9 mouse cellular contexts compared by ENCODE assay signal in genomic region chr5:116022131-116022530, GRCm38 (mm10). TPM values are rescaled to one million over a fixed set of nuclear protein-coding genes. Genes with fewer than 3 reads are reported as not detected.
DNase-seq lines count a peak whose midpoint lies in the region; ATAC-seq and TF ChIP-seq lines count a peak whose summit lies in the region.
"Had no signal": no experiment of that assay in that cellular context is flagged by ENCODE, and none has a peak within 500 bp of the region (broad histone marks: within the 10 kb centered on the region; RNA-seq: fewer than 3 reads in every experiment).

No protein-coding gene starts in this region.

- no peak for DNase-seq in forebrain, embryonic 14.5 days (ENCODE audit: low spot score)
- DNase-seq in lung, embryonic 14.5 days: no peak
- DNase-seq in lung, postnatal 25 days (ENCODE audit: low spot score): no peak
- DNase-seq in layer of hippocampus, postnatal 10 days (ENCODE audit: low spot score in 2 of 2): no peak
- DNase-seq: right cerebral cortex, adult 18-20 months had no signal

- H3K4me2 ChIP-seq in forebrain, embryonic 12.5 days: peak overlapping the region; percentile 90; the same call in 1 of the 2 replicates
- no peak overlapping the region for H3K4me2 ChIP-seq in forebrain, embryonic 14.5 days (ENCODE audit: low read length)
- H3K4me2 ChIP-seq in lung, embryonic 14.5 days: peak overlapping the region; percentile 87
- H3K4me2 ChIP-seq in embryonic facial prominence, embryonic 13.5 days: peak overlapping the region; percentile 66; the same call in 1 of the 2 replicates
- H3K4me2 ChIP-seq in liver, embryonic 15.5 days: peak overlapping the region; percentile 80

- H3K27ac ChIP-seq in forebrain, embryonic 12.5 days: no peak overlapping the region
- no peak overlapping the region for H3K27ac ChIP-seq in forebrain, embryonic 14.5 days (ENCODE audit: low read depth, low read length)
- H3K27ac ChIP-seq in lung, embryonic 14.5 days (ENCODE audit: low read depth): no peak overlapping the region
- H3K27ac ChIP-seq in embryonic facial prominence, embryonic 13.5 days: no peak overlapping the region
- H3K27ac ChIP-seq in liver, embryonic 15.5 days (replicated peaks): peak overlapping the region; percentile 98

- H3K4me3 ChIP-seq in forebrain, embryonic 12.5 days (replicated peaks): no peak overlapping the region
- no peak overlapping the region for H3K4me3 ChIP-seq in forebrain, embryonic 14.5 days (ENCODE audit: low read depth, low read length)
- peak overlapping the region; percentile 84; the same call in 1 of the 2 replicates for H3K4me3 ChIP-seq in lung, embryonic 14.5 days (ENCODE audit: low read depth, low read length)
- 0 out of 2 replicates have a peak overlapping the region, but pooled peaks have one; percentile 86 for H3K4me3 ChIP-seq in embryonic facial prominence, embryonic 13.5 days
- H3K4me3 ChIP-seq in liver, embryonic 15.5 days (replicated peaks): peak overlapping the region; percentile 86

- no peaks in the 10 kb centered on the region for H3K9me3 ChIP-seq in forebrain, embryonic 12.5 days
- no peaks in the 10 kb centered on the region for H3K9me3 ChIP-seq in forebrain, embryonic 14.5 days (replicated peaks; ENCODE audit: control insufficient read depth, low read length)
- H3K9me3 ChIP-seq in lung, embryonic 14.5 days (ENCODE audit: low read depth, low read length): no peaks in the 10 kb centered on the region
- no peaks in the 10 kb centered on the region for H3K9me3 ChIP-seq in embryonic facial prominence, embryonic 13.5 days
- H3K9me3 ChIP-seq in liver, embryonic 15.5 days (replicated peaks): no peaks in the 10 kb centered on the region

- H3K27me3 ChIP-seq in forebrain, embryonic 12.5 days: no peaks in the 10 kb centered on the region
- no peaks in the 10 kb centered on the region for H3K27me3 ChIP-seq in forebrain, embryonic 14.5 days (replicated peaks; ENCODE audit: control insufficient read depth, insufficient read depth, low read length)
- no peaks in the 10 kb centered on the region for H3K27me3 ChIP-seq in lung, embryonic 14.5 days (ENCODE audit: insufficient read depth, low read length)
- H3K27me3 ChIP-seq in embryonic facial prominence, embryonic 13.5 days: no peaks in the 10 kb centered on the region
- no peaks in the 10 kb centered on the region for H3K27me3 ChIP-seq in liver, embryonic 15.5 days

- 95% methylated on average over 12 of the region's 12 CpGs for WGBS in forebrain, embryonic 12.5 days
- 95% methylated on average over 12 of the region's 12 CpGs for WGBS in forebrain, embryonic 14.5 days
- 86% methylated on average over 12 of the region's 12 CpGs for WGBS in lung, embryonic 14.5 days
- WGBS in embryonic facial prominence, embryonic 13.5 days: 92% methylated on average over 12 of the region's 12 CpGs
- 49% methylated on average over 12 of the region's 12 CpGs for WGBS in liver, embryonic 15.5 days (ENCODE audit: insufficient replicate concordance)

- H3K9ac ChIP-seq in forebrain, embryonic 12.5 days: no peak overlapping the region
- no peak overlapping the region for H3K9ac ChIP-seq in forebrain, embryonic 14.5 days (ENCODE audit: low read length)
- H3K9ac ChIP-seq in lung, embryonic 14.5 days: no peak overlapping the region
- H3K9ac ChIP-seq in embryonic facial prominence, embryonic 13.5 days: no peak overlapping the region
- peak overlapping the region; percentile 95 for H3K9ac ChIP-seq in liver, embryonic 15.5 days

- no peak for TF ChIP-seq CTCF in lung, embryonic 14.5 days (IDR thresholded peaks at IDR 0.05; ENCODE audit: low read depth)

- no peak for ATAC-seq in forebrain, embryonic 12.5 days (ENCODE audit: low FRiP score)
- ATAC-seq in forebrain, embryonic 14.5 days: no peak
- no peak for ATAC-seq in lung, embryonic 14.5 days (ENCODE audit: insufficient read depth)
- ATAC-seq in embryonic facial prominence, embryonic 13.5 days (ENCODE audit: insufficient number of reproducible peaks, insufficient read depth, low FRiP score, low TSS enrichment, low read depth): no peak
- peak; percentile 5 for ATAC-seq in liver, embryonic 15.5 days (ENCODE audit: insufficient read depth)
- ATAC-seq in monocyte, adult 5-6 weeks (replicated peaks; ENCODE audit: insufficient number of reproducible peaks, low FRiP score, low TSS enrichment, poor library complexity, severe bottlenecking): no peak

- peaks cover 16% of the 10 kb centered on the region for H3K4me1 ChIP-seq in forebrain, embryonic 12.5 days
- peaks cover 7% of the 10 kb centered on the region for H3K4me1 ChIP-seq in forebrain, embryonic 14.5 days (ENCODE audit: control insufficient read depth, insufficient read depth, low read length)
- no peaks in the 10 kb centered on the region for H3K4me1 ChIP-seq in lung, embryonic 14.5 days (ENCODE audit: insufficient read depth)
- peaks cover 16% of the 10 kb centered on the region for H3K4me1 ChIP-seq in embryonic facial prominence, embryonic 13.5 days
- H3K4me1 ChIP-seq in liver, embryonic 15.5 days (replicated peaks): peaks cover 77% of the 10 kb centered on the region

- peaks cover 51% of the 10 kb centered on the region for H3K36me3 ChIP-seq in forebrain, embryonic 12.5 days (replicated peaks)
- peaks cover 52% of the 10 kb centered on the region for H3K36me3 ChIP-seq in forebrain, embryonic 14.5 days (ENCODE audit: control insufficient read depth, insufficient read depth, low read length)
- H3K36me3 ChIP-seq in lung, embryonic 14.5 days (ENCODE audit: insufficient read depth): peaks cover 52% of the 10 kb centered on the region
- peaks cover 52% of the 10 kb centered on the region for H3K36me3 ChIP-seq in embryonic facial prominence, embryonic 13.5 days
- H3K36me3 ChIP-seq in liver, embryonic 15.5 days (replicated peaks): peaks cover 54% of the 10 kb centered on the region

RNA-seq across cellular contexts. Expression of gene Prkab1, which starts 2.2 kb away (rescaled TPM):
- 58.5 and 62.5 TPM in 2 replicates for polyA plus RNA-seq in forebrain, embryonic 12.5 days (2016; fragmentation: Nextera tagmentation; extraction: Ambion mirVana)
- 44.1 and 52.1 TPM in 2 replicates for polyA plus RNA-seq in forebrain, embryonic 14.5 days (2014; fragmentation: Nextera tagmentation; extraction: Ambion mirVana)
- polyA plus RNA-seq in lung, embryonic 14.5 days (2014; fragmentation: Nextera tagmentation; extraction: Ambion mirVana): 68.9 and 71.6 TPM in 2 replicates
- polyA plus RNA-seq in embryonic facial prominence, embryonic 13.5 days (2015; fragmentation: Nextera tagmentation; extraction: Ambion mirVana): 67.1 and 73.7 TPM in 2 replicates
- 89.4 and 101 TPM in 2 replicates for polyA plus RNA-seq in liver, embryonic 15.5 days (2015; fragmentation: Nextera tagmentation; extraction: Ambion mirVana)
- 10 to 100 TPM; 22.8 to 26.9 TPM for total RNA-seq in layer of hippocampus, postnatal 10 days (2021)
- 22.0 to 41.6 TPM (median 35.4 TPM) in 3 replicates for total RNA-seq in monocyte, adult 5-6 weeks (2017)

Comparison
In these comparisons a context has a peak if more than half of its experiments do, and no peak if none do; other contexts are left out.
1. H3K4me3 ChIP-seq: peak in lung, embryonic 14.5 days (single experiment), embryonic facial prominence, embryonic 13.5 days (single experiment) and liver, embryonic 15.5 days (single experiment); none in forebrain, embryonic 12.5 days (single experiment) and forebrain, embryonic 14.5 days (single experiment).